In the genomic region with DNA sequence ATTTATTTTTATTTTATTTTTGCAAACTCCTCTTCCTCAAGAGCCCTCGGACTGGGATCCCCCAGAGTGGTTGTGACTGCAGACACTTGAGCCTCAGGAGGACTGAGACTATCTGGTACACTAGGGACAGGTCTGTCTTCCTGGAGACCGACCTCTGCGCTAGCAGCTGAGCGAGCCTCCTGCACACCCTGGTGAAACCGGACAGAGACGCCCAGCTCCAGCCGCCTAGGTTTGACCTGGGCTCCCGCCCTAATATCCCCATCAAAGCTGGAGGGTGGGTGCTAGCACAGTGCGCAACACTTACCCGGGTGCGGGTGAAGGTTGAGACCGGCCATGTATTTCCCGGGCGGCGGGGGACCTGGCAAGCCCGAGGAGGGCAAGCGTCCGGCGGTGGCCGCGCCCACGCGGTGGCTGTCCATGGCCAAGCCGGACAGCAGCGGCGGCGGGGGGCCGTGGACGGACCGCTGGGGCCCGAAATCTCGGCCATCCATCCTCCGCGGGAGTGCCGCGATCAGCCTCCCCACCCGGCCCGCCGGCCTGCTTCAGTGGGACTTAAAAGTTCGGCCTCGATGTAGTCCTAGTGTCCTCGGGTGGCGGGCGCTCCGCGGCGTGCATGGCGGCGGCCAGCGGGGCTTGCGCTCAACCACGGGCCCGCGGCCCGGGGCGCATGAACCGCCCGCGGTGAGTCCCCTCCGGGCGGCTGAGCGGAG, we compare ENCODE assay signal across 8 mouse cellular contexts. TPM values are rescaled to one million over a fixed set of nuclear protein-coding genes. Genes with fewer than 3 reads are reported as not detected.
DNase-seq lines count a peak whose midpoint lies in the region; ATAC-seq and TF ChIP-seq lines count a peak whose summit lies in the region.

No protein-coding gene starts in this region.

- no peaks in the 10 kb centered on the region for H3K27me3 ChIP-seq in forebrain, embryonic 15.5 days
- H3K27me3 ChIP-seq in hindbrain, embryonic 11.5 days (ENCODE audit: control insufficient read depth, insufficient read depth, low read length), result no peaks in the 10 kb centered on the region
- no peaks in the 10 kb centered on the region for H3K27me3 ChIP-seq in limb, embryonic 13.5 days
- no peaks in the 10 kb centered on the region for H3K27me3 ChIP-seq in midbrain, postnatal 0 days (ENCODE audit: insufficient read depth, low read length)

- H3K36me3 ChIP-seq in forebrain, embryonic 15.5 days, result peaks cover 1% of the 10 kb centered on the region; the same call in 1 of the 2 replicates
- no peaks in the 10 kb centered on the region for H3K36me3 ChIP-seq in hindbrain, embryonic 11.5 days (ENCODE audit: control insufficient read depth, insufficient read depth, low read length)
- H3K36me3 ChIP-seq in limb, embryonic 13.5 days, result peaks cover 46% of the 10 kb centered on the region
- H3K36me3 ChIP-seq in midbrain, postnatal 0 days (ENCODE audit: insufficient read depth, low read length), result 0 out of 2 replicates have a peak, but pooled peaks cover 2% of the 10 kb centered on the region

- H3K4me1 ChIP-seq in forebrain, embryonic 15.5 days, result peaks cover 36% of the 10 kb centered on the region
- peaks cover 16% of the 10 kb centered on the region for H3K4me1 ChIP-seq in hindbrain, embryonic 11.5 days (replicated peaks; ENCODE audit: control insufficient read depth, insufficient read depth, low read length)
- H3K4me1 ChIP-seq in limb, embryonic 13.5 days, result peaks cover 38% of the 10 kb centered on the region
- H3K4me1 ChIP-seq in midbrain, postnatal 0 days (ENCODE audit: insufficient read depth, low read length), result peaks cover 26% of the 10 kb centered on the region

- no peak for ATAC-seq in forebrain, embryonic 15.5 days (replicated peaks)
- ATAC-seq in hindbrain, embryonic 11.5 days (ENCODE audit: low FRiP score), result no peak
- ATAC-seq in limb, embryonic 13.5 days (ENCODE audit: low FRiP score, low read depth), result no peak
- ATAC-seq in midbrain, postnatal 0 days (ENCODE audit: low FRiP score), result no peak

- H3K4me2 ChIP-seq in forebrain, embryonic 15.5 days (replicated peaks), result peak overlapping the region; percentile 95
- H3K4me2 ChIP-seq in hindbrain, embryonic 11.5 days (replicated peaks; ENCODE audit: low read depth, low read length), result peak overlapping the region; percentile 95
- peak overlapping the region; percentile 98 for H3K4me2 ChIP-seq in limb, embryonic 13.5 days (replicated peaks)
- peak overlapping the region; percentile 96 for H3K4me2 ChIP-seq in midbrain, postnatal 0 days (ENCODE audit: low read depth, low read length, poor library complexity, severe bottlenecking)

- H3K4me3 ChIP-seq in layer of hippocampus, adult 2 months, result peak overlapping the region; percentile 99
- H3K4me3 ChIP-seq in forebrain, embryonic 15.5 days, result peak overlapping the region; percentile 87
- peak overlapping the region; percentile 99 for H3K4me3 ChIP-seq in hindbrain, embryonic 11.5 days (ENCODE audit: low read depth, low read length)
- H3K4me3 ChIP-seq in limb, embryonic 13.5 days, result peak overlapping the region; percentile 92
- peak overlapping the region; percentile 98 for H3K4me3 ChIP-seq in midbrain, postnatal 0 days (ENCODE audit: low read depth, low read length)

- WGBS in forebrain, embryonic 15.5 days, result under 1% methylated on average over 62 of the region's 62 CpGs
- under 1% methylated on average over 62 of the region's 62 CpGs for WGBS in hindbrain, embryonic 11.5 days
- under 1% methylated on average over 62 of the region's 62 CpGs for WGBS in limb, embryonic 13.5 days
- WGBS in midbrain, postnatal 0 days, result under 1% methylated on average over 55 of the region's 62 CpGs

- no peak for TF ChIP-seq CTCF in layer of hippocampus, adult 2 months (conservative IDR thresholded peaks at IDR 0.05)
- no peak for TF ChIP-seq CTCF in midbrain, postnatal 0 days (IDR thresholded peaks at IDR 0.05)

- DNase-seq in layer of hippocampus, adult 2 months (ENCODE audit: low spot score in 2 of 2), result no peak
- DNase-seq in layer of hippocampus, adult 11-12 months (ENCODE audit: low spot score), result no peak
- peak; percentile 58 to 69 for DNase-seq in adrenal gland, postnatal 36 days
- DNase-seq in hindbrain, embryonic 11.5 days (ENCODE audit: low spot score), result peak; percentile 67
- DNase-seq in midbrain, postnatal 0 days (ENCODE audit: low spot score), result no peak
- DNase-seq in urinary bladder, postnatal 14 days (ENCODE audit: low spot score), result peak; percentile 46

- peak overlapping the region; percentile 100 for H3K27ac ChIP-seq in layer of hippocampus, adult 2 months
- peak overlapping the region; percentile 100 for H3K27ac ChIP-seq in forebrain, embryonic 15.5 days (replicated peaks)
- H3K27ac ChIP-seq in hindbrain, embryonic 11.5 days (ENCODE audit: low read depth, low read length), result peak overlapping the region; percentile 100
- peak overlapping the region; percentile 100 for H3K27ac ChIP-seq in limb, embryonic 13.5 days
- H3K27ac ChIP-seq in midbrain, postnatal 0 days (ENCODE audit: low read depth, low read length), result peak overlapping the region; percentile 100

- no peaks in the 10 kb centered on the region for H3K9me3 ChIP-seq in forebrain, embryonic 15.5 days
- no peaks in the 10 kb centered on the region for H3K9me3 ChIP-seq in hindbrain, embryonic 11.5 days (ENCODE audit: control insufficient read depth, low read length)
- no peaks in the 10 kb centered on the region for H3K9me3 ChIP-seq in limb, embryonic 13.5 days
- H3K9me3 ChIP-seq in midbrain, postnatal 0 days (ENCODE audit: low read length), result no peaks in the 10 kb centered on the region

- peak overlapping the region; percentile 100 for H3K9ac ChIP-seq in forebrain, embryonic 15.5 days (replicated peaks)
- H3K9ac ChIP-seq in hindbrain, embryonic 11.5 days (ENCODE audit: low read depth, low read length), result peak overlapping the region; percentile 100
- peak overlapping the region; percentile 100 for H3K9ac ChIP-seq in limb, embryonic 13.5 days
- H3K9ac ChIP-seq in midbrain, postnatal 0 days (replicated peaks; ENCODE audit: low read length, poor library complexity, severe bottlenecking), result peak overlapping the region; percentile 100

RNA-seq across cellular contexts. Expression of a gene that starts 2.6 kb away (rescaled TPM):
- 100 to 1,000 TPM; 142 to 143 TPM for total RNA-seq in layer of hippocampus, adult 2 months (2021)
- total RNA-seq in adrenal gland, postnatal 36 days (2021), result 10 to 100 TPM; 79.8 to 81.9 TPM
- polyA plus RNA-seq in forebrain, embryonic 15.5 days (2015; fragmentation: Nextera tagmentation; extraction: Ambion mirVana), result 45.9 and 48.3 TPM in 2 replicates
- 30.7 and 44.0 TPM in 2 replicates for polyA plus RNA-seq in hindbrain, embryonic 11.5 days (2014; fragmentation: Nextera tagmentation; extraction: Ambion mirVana)
- 37.4 and 37.7 TPM in 2 replicates for polyA plus RNA-seq in limb, embryonic 13.5 days (2015; fragmentation: Nextera tagmentation; extraction: Ambion mirVana)
- total RNA-seq in midbrain, postnatal 0 days (2014; rRNA removed), result 114 and 142 TPM in 2 replicates
- polyA plus RNA-seq in midbrain, postnatal 0 days (2015; fragmentation: Nextera tagmentation; extraction: Ambion mirVana), result 17.4 and 19.4 TPM in 2 replicates

Comparison
In these comparisons a context has a peak if more than half of its experiments do, and no peak if none do; other contexts are left out.
1. DNase-seq: peak in adrenal gland, postnatal 36 days (2 of 2), hindbrain, embryonic 11.5 days (single experiment) and urinary bladder, postnatal 14 days (single experiment); none in layer of hippocampus, adult 2 months (0 of 2), layer of hippocampus, adult 11-12 months (single experiment) and midbrain, postnatal 0 days (single experiment).
2. Peak in every context shown above with its lines, with median percentiles within 50 percentile points of each other: H3K27ac ChIP-seq, H3K4me3 ChIP-seq, H3K4me2 ChIP-seq and H3K9ac ChIP-seq.